ENCODE assay signal across 36 mouse cellular contexts in the genomic region with DNA sequence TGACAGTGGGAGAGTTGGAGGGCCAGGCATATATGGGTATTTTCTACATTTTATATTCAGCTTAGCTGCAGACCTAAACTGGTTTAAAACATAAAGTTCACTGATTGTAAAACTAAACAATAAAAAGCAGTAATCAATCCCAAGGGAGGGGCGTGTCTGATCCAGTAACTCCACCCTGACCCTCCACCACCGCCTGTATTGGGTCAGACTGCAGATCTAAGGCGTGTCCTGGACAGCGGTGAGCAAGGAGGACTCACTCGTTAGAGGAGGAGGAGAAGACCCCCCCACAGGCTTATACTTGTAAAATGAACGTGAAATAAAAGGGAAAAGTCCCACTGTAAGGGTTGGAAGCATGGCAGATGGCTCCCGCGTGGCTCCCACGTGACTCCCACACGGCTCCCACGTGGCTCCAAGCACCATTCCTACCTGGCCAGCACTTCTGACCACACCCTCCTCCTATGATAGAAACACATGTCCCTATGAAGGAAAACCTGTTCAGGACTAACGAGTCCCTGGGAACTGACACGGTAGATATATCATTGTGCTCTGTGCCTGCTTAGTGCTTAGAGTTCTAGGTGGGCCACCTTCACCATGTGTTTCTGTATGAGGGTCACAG. TPM values are rescaled to one million over a fixed set of nuclear protein-coding genes. Genes with fewer than 3 reads are reported as not detected.
A peak's percentile ranks its signal among the peaks of the same experiment; 100 is the strongest.
DNase-seq lines count a peak whose midpoint lies in the region; ATAC-seq and TF ChIP-seq lines count a peak whose summit lies in the region.
"Had no signal": no experiment of that assay in that cellular context is flagged by ENCODE, and none has a peak within 500 bp of the region (broad histone marks: within the 10 kb centered on the region; RNA-seq: fewer than 3 reads in every experiment).

No protein-coding gene starts in this region.

- no peaks in the 10 kb centered on the region for H3K27me3 ChIP-seq in limb, embryonic 13.5 days
- no peaks in the 10 kb centered on the region for H3K27me3 ChIP-seq in limb, embryonic 10.5 days (ENCODE audit: low read depth, poor library complexity, severe bottlenecking)
- H3K27me3 ChIP-seq in intestine, embryonic 16.5 days (replicated peaks; ENCODE audit: control insufficient read depth, insufficient read depth, low read length): no peaks in the 10 kb centered on the region
- no peaks in the 10 kb centered on the region for H3K27me3 ChIP-seq in small intestine, adult 2 months (ENCODE audit: control insufficient read depth, insufficient read depth, low read length)
- H3K27me3 ChIP-seq: embryonic facial prominence, embryonic 15.5 days; forebrain, embryonic 13.5 days; hindbrain, embryonic 15.5 days; neural tube, embryonic 15.5 days; Patski had no signal

- H3K27ac ChIP-seq in limb, embryonic 13.5 days: no peak overlapping the region
- H3K27ac ChIP-seq in limb, embryonic 10.5 days: no peak overlapping the region
- H3K27ac ChIP-seq in intestine, embryonic 16.5 days (ENCODE audit: low read length): 0 out of 2 replicates have a peak overlapping the region, but pooled peaks have one; percentile 7
- no peak overlapping the region for H3K27ac ChIP-seq in small intestine, adult 2 months (ENCODE audit: insufficient read depth, low read depth, low read length)
- H3K27ac ChIP-seq: embryonic facial prominence, embryonic 10.5 days; embryonic facial prominence, embryonic 15.5 days; forebrain, embryonic 13.5 days; hindbrain, embryonic 15.5 days; layer of hippocampus, adult 2 months; left cerebral cortex, adult 2 months; liver, embryonic 14.5 days; macrophage; neural tube, embryonic 15.5 days had no signal

- no peaks in the 10 kb centered on the region for H3K9me3 ChIP-seq in limb, embryonic 13.5 days
- H3K9me3 ChIP-seq in limb, embryonic 10.5 days (replicated peaks): no peaks in the 10 kb centered on the region
- H3K9me3 ChIP-seq in intestine, embryonic 16.5 days (ENCODE audit: control insufficient read depth, low read length): no peaks in the 10 kb centered on the region
- H3K9me3 ChIP-seq: embryonic facial prominence, embryonic 10.5 days; embryonic facial prominence, embryonic 15.5 days; forebrain, embryonic 13.5 days; hindbrain, embryonic 15.5 days; neural tube, embryonic 15.5 days had no signal

- H3K4me1 ChIP-seq in limb, embryonic 13.5 days: peaks cover 25% of the 10 kb centered on the region
- H3K4me1 ChIP-seq in limb, embryonic 10.5 days: peaks cover 4% of the 10 kb centered on the region; the same call in 1 of the 2 replicates
- H3K4me1 ChIP-seq in intestine, embryonic 16.5 days (ENCODE audit: control insufficient read depth, insufficient read depth, low read length): 0 out of 2 replicates have a peak, but pooled peaks cover 2% of the 10 kb centered on the region
- peaks cover 6% of the 10 kb centered on the region; the same call in 1 of the 2 replicates for H3K4me1 ChIP-seq in small intestine, adult 2 months (ENCODE audit: control insufficient read depth, insufficient read depth, insufficient read length, low read length)
- H3K4me1 ChIP-seq: embryonic facial prominence, embryonic 10.5 days; hindbrain, embryonic 15.5 days; neural tube, embryonic 15.5 days had no signal

- no peak for DNase-seq in limb, embryonic 10.5 days (ENCODE audit: low spot score)
- no peak for DNase-seq in kidney, postnatal 14 days
- DNase-seq in thymus, postnatal 14 days: no peak
- DNase-seq in cerebellum, adult 18-20 months: no peak
- DNase-seq: adrenal gland, adult 2 months; adrenal gland, postnatal 36 days; cerebellum, adult 2 months; cerebellum, postnatal 14 days; gastrocnemius, postnatal 14 days; heart, adult 18-20 months; heart, postnatal 4 days; kidney, adult 9 months; kidney, postnatal 10 days; liver; lung, adult 2 months; lung, postnatal 10 days; midbrain, embryonic 14.5 days; right cerebral cortex, adult 18-20 months; right cerebral cortex, postnatal 4 days; thymus, postnatal 36 days had no signal

- WGBS in limb, embryonic 13.5 days: 66% methylated on average over 13 of the region's 13 CpGs
- WGBS in limb, embryonic 10.5 days: 90% methylated on average over 13 of the region's 13 CpGs
- WGBS in intestine, embryonic 16.5 days: 67% methylated on average over 13 of the region's 13 CpGs
- WGBS in small intestine, adult 2 months: 34% methylated on average over 13 of the region's 13 CpGs

- no peaks in the 10 kb centered on the region for H3K36me3 ChIP-seq in limb, embryonic 13.5 days
- no peaks in the 10 kb centered on the region for H3K36me3 ChIP-seq in limb, embryonic 10.5 days
- no peaks in the 10 kb centered on the region for H3K36me3 ChIP-seq in intestine, embryonic 16.5 days (ENCODE audit: control insufficient read depth, insufficient read depth, low read length)
- no peaks in the 10 kb centered on the region for H3K36me3 ChIP-seq in small intestine, adult 2 months (ENCODE audit: control insufficient read depth, insufficient read depth, low read length)
- H3K36me3 ChIP-seq: embryonic facial prominence, embryonic 10.5 days; embryonic facial prominence, embryonic 15.5 days; hindbrain, embryonic 15.5 days; neural tube, embryonic 15.5 days had no signal

- no peak for TF ChIP-seq POLR2A in small intestine, adult 2 months (IDR thresholded peaks at IDR 0.05; ENCODE audit: low read depth, low read length)

- no peak overlapping the region for H3K4me2 ChIP-seq in limb, embryonic 13.5 days (replicated peaks)
- no peak overlapping the region; the same call in 1 of the 2 replicates for H3K4me2 ChIP-seq in intestine, embryonic 16.5 days (ENCODE audit: low read depth, low read length)
- H3K4me2 ChIP-seq: embryonic facial prominence, embryonic 15.5 days; forebrain, embryonic 13.5 days; heart, embryonic 11.5 days; hindbrain, embryonic 15.5 days; neural tube, embryonic 15.5 days had no signal

- no peak overlapping the region for H3K4me3 ChIP-seq in limb, embryonic 13.5 days
- no peak overlapping the region for H3K4me3 ChIP-seq in limb, embryonic 10.5 days
- H3K4me3 ChIP-seq in intestine, embryonic 16.5 days (ENCODE audit: low read length): no peak overlapping the region
- peak overlapping the region; percentile 60 for H3K4me3 ChIP-seq in small intestine, adult 2 months (ENCODE audit: low read depth, low read length)
- H3K4me3 ChIP-seq: embryonic facial prominence, embryonic 10.5 days; embryonic facial prominence, embryonic 15.5 days; forebrain, embryonic 13.5 days; hindbrain, embryonic 15.5 days; layer of hippocampus, adult 2 months; left cerebral cortex, adult 2 months; neural tube, embryonic 15.5 days had no signal

- peak; percentile 60; the same call in 1 of the 2 replicates for ATAC-seq in limb, embryonic 13.5 days (ENCODE audit: low FRiP score, low read depth)
- ATAC-seq in intestine, embryonic 16.5 days: peak; percentile 79
- ATAC-seq: activated CD4-positive, CD25-positive, alpha-beta regulatory T cell, adult 4 months; forebrain, embryonic 13.5 days; inflammation-experienced regulatory T-cells, adult 6 months; Patski had no signal

- H3K9ac ChIP-seq in limb, embryonic 13.5 days: no peak overlapping the region
- no peak overlapping the region for H3K9ac ChIP-seq in intestine, embryonic 16.5 days (ENCODE audit: low read depth, low read length)
- H3K9ac ChIP-seq: embryonic facial prominence, embryonic 15.5 days; forebrain, embryonic 13.5 days; hindbrain, embryonic 15.5 days; liver, embryonic 14.5 days; neural tube, embryonic 15.5 days had no signal

- TF ChIP-seq CTCF in small intestine, adult 2 months (IDR thresholded peaks at IDR 0.05; ENCODE audit: extremely low read depth, insufficient read length, insufficient replicate concordance, low read depth, low read length): no peak

RNA-seq across cellular contexts. Expression of gene Dmbt1, which starts 40.6 kb away (rescaled TPM):
- polyA plus RNA-seq in limb, embryonic 13.5 days (2015; fragmentation: Nextera tagmentation; extraction: Ambion mirVana): 0.03 and 0.04 TPM in 2 replicates
- polyA plus RNA-seq in limb, embryonic 10.5 days (2016; fragmentation: Nextera tagmentation; extraction: Ambion mirVana): not detected in 2 replicates
- polyA plus RNA-seq in intestine, embryonic 16.5 days (2015; fragmentation: Nextera tagmentation; extraction: Ambion mirVana): 209 and 239 TPM in 2 replicates
- polyA plus RNA-seq in small intestine, adult 2 months (2012; rRNA removed): 141 and 758 TPM in 2 replicates
- polyA plus RNA-seq: activated CD4-positive, CD25-positive, alpha-beta regulatory T cell, adult 4 months; adrenal gland, adult 2 months; embryonic facial prominence, embryonic 10.5 days; heart, embryonic 11.5 days; hindbrain, embryonic 15.5 days; inflammation-experienced regulatory T-cells, adult 6 months; liver, embryonic 14.5 days; macrophage; midbrain, embryonic 14.5 days; neural tube, embryonic 15.5 days; Patski had no signal

RNA-seq across cellular contexts. Expression of gene Htra1, which starts 55.4 kb away (rescaled TPM):
- polyA plus RNA-seq in limb, embryonic 13.5 days (2015; fragmentation: Nextera tagmentation; extraction: Ambion mirVana): 78.4 and 87.6 TPM in 2 replicates
- polyA plus RNA-seq in limb, embryonic 10.5 days (2016; fragmentation: Nextera tagmentation; extraction: Ambion mirVana): 3.0 and 5.1 TPM in 2 replicates
- polyA plus RNA-seq in intestine, embryonic 16.5 days (2015; fragmentation: Nextera tagmentation; extraction: Ambion mirVana): 15.8 and 15.9 TPM in 2 replicates
- polyA plus RNA-seq in small intestine, adult 2 months (2012; rRNA removed): 30.2 and 35.8 TPM in 2 replicates
- polyA plus RNA-seq: inflammation-experienced regulatory T-cells, adult 6 months had no signal

Comparison
In these comparisons a context has a peak if more than half of its experiments do, and no peak if none do; other contexts are left out.
1. RNA of gene Dmbt1, which starts 40.6 kb away (polyA plus RNA-seq): 209 to 239 TPM in intestine, embryonic 16.5 days and 141 to 758 TPM in small intestine, adult 2 months; 0.03 to 0.04 TPM in limb, embryonic 13.5 days and not detected in limb, embryonic 10.5 days; every median in the first group is over 100 times any median in the second.